Mouse (Mus musculus) right cerebral cortex, postnatal 14 days (tissue): Measurements from ENCODE around the gene Kcna4.
A peak's percentile ranks its signal among the peaks of the same experiment; 100 is the strongest.

Experiments used
- DNase-seq: peaks from one replicate; pipeline ENCODE4 v3.0.0; 2022

Gene Kcna4

GRCm38 (mm10) chr2:107289990-107290696 is at the start of gene Kcna4:
Kcna4 (plus strand) TSS chr2:107290639.
- peak; percentile 70 for DNase-seq

GRCm38 (mm10) chr2:107258091-107258490 is 32.3 kb upstream of the Kcna4 start:
- no peak for DNase-seq

GRCm38 (mm10) chr2:107266251-107266650 is 24.2 kb upstream of the Kcna4 start:
- no peak for DNase-seq

DNA sequence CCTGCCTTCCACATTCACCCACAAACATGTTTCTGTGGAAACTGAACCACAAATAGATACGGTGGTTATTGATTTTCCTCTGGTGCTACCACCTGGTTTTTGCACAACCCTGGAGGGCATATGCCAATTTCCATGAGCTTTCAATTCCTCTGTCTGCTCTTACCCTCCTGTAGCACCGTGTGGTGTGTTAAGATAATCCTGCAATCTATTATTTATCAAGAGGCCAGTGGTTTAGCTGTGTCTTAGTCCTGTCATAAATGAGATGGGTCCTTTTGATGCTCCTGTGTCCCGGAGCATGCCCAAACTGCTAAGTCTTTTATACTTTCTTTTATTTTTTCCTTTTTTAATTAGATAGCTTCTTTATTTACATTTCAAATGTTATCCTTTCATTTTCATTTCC is 20.4 kb upstream of the Kcna4 start:
- DNase-seq = no peak

- no peak for DNase-seq
These were observed 219 bp downstream of the Kcna4 start for GRCm38 (mm10) chr2:107290697-107291019.

DNA sequence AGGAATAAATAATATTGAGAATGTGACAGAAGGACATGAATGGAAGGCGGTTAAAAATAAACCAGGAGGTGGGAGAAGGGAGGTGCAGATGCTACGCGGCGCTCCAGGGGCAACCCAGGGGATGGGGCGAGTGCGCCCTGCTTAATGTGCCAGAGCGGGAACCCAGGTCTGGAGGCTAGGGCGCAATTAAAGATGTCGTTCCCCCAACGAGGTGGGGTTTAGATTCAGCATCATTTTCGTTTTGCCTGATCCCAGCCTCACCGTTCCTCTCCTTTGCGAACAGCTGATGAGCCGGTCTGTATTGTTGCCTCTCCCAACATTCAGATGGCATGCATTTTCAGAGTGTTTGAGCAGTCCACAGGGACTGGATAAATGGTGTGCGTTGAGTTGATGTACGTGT is 703 bp downstream of the Kcna4 start:
- peak; percentile 33 for DNase-seq

- no peak for DNase-seq
These were observed 4.1 kb downstream of the Kcna4 start for GRCm38 (mm10) chr2:107294521-107294920.

GRCm38 (mm10) chr2:107301886-107302285 is 11.4 kb downstream of the Kcna4 start:
- DNase-seq = no peak

DNA sequence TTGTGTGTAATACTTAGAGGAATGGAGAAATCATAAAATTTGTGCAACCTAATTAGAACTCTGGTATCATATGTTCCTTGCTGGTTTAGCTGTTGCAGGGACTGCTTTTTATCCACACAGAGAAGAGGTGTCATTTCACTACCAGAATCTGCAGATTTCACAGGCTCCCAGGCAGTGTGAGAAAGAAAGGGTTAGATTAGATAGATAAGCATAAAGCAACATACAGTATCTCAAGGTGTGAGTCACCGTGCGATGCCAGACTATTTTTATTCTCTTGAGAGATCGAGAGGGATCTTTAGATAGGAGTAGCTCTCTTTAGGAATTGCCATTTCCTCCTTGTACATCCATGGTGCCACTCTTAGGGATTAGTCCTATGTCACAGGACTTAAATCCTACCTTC is 14.3 kb downstream of the Kcna4 start:
- DNase-seq = no peak

DNA sequence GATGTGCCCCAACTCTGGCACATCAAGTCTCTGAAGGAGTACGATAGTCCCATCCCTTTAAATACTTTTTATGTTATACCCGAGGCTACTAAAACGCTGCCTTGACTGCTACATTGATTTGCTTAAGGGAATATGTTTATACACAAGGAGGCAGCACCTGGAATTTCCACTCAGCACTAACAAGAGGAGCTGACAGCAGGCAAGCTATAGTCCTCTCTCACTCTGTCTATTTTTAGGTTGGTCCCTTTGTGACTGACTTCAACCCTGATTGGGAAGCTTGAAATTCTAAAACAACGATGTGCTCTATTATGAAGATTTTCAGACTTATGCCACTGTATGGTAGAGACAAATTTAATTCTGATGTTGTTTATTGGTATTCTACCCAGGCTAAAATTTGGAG is 15.6 kb downstream of the Kcna4 start:
- DNase-seq = no peak

- DNase-seq = no peak
These were observed 28.2 kb downstream of the Kcna4 start for GRCm38 (mm10) chr2:107318636-107319035.

GRCm38 (mm10) chr2:107321596-107322226 is 31.3 kb downstream of the Kcna4 start:
- DNase-seq = no peak

GRCm38 (mm10) chr2:107324090-107324489 is 33.7 kb downstream of the Kcna4 start:
- DNase-seq = no peak

- no peak for DNase-seq
These were observed 36.8 kb downstream of the Kcna4 start for GRCm38 (mm10) chr2:107327276-107327675.

DNA sequence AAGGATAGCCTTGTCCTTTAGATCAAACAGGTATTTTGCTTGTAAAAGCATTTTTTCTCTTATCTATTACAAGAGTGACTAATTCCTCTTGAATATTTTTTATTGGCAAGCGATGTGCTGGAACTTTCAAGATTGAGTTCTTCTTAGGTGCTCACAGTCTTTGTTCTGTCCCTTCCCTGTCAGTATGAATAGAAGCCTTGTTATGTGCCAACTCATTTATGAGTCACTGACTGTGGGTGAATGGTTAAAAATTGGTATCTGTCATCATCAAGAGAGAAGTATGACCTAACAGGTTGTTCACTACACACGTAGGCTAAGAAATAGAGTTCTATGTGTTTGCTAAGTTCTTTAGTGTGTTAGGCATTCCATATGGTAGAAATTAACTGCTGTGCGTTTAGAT is 50.9 kb downstream of the Kcna4 start:
- DNase-seq = no peak

GRCm38 (mm10) chr2:107344807-107345206 is 54.4 kb downstream of the Kcna4 start:
- DNase-seq = no peak

DNA sequence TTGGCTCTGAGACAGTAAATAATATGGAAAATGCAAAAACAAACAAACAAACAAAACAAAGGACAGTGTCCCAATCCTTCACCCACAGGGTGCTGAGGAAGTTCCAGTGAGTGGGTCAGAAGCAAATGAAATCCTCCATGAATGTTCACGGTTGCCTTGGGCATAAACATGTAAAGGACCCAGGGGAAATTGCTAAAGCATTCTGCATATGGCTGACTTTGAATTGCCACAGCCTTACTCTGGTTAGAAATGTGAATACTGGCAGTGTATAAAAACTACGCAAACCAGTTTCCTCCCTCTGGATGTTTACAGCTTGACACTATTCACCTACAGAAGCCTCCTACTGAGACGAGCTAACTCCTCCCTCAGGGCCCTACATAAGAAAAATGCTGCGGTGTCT is 54.9 kb downstream of the Kcna4 start:
- DNase-seq = no peak
